Mouse (Mus musculus) erythroblast, embryonic 14.5 days (primary cell): ENCODE measurements around the gene Rin3. TPM values are rescaled to one million over a fixed set of nuclear protein-coding genes. Genes with fewer than 3 reads are reported as not detected.
A peak's percentile ranks its signal among the peaks of the same experiment; 100 is the strongest.
"Not testable (repeated sequence)": the region's sequence is repeated elsewhere in the genome, so short reads cannot be mapped to it uniquely, and the experiment has no call there.

Experiments used
- H3K27me3 ChIP-seq: 2 replicates; pipeline ENCODE4 v1.6.1; 2012; ENCODE audit warnings: inconsistent platforms; ENCODE audit not compliant: control insufficient read depth
- H3K36me3 ChIP-seq: 2 replicates; pipeline ENCODE4 v1.6.1; 2012; ENCODE audit warnings: mild to moderate bottlenecking, inconsistent platforms; ENCODE audit not compliant: control insufficient read depth
- H3K4me1 ChIP-seq: 2 replicates; pipeline ENCODE4 v1.6.1; 2012; ENCODE audit warnings: inconsistent platforms; ENCODE audit not compliant: control insufficient read depth
- H3K4me3 ChIP-seq: replicated peaks from 2 replicates; pipeline ENCODE3; 2012; ENCODE audit warnings: moderate library complexity, mild to moderate bottlenecking, inconsistent platforms
- H3K9me3 ChIP-seq: 2 replicates; pipeline ENCODE4 v1.6.1; 2012; ENCODE audit warnings: low read length, inconsistent platforms, mixed read lengths; ENCODE audit not compliant: control insufficient read depth
- GATA1 ChIP-seq: IDR thresholded peaks from 2 replicates; pipeline ENCODE4 v1.6.1; 2012; ENCODE audit warnings: low read length, inconsistent platforms, mixed read lengths
- TAL1 ChIP-seq: IDR thresholded peaks from 3 replicates; pipeline ENCODE4 v1.6.1; 2012; ENCODE audit warnings: low read length, inconsistent platforms, mixed read lengths
- polyA plus RNA-seq: library from polyadenylated mRNA; stranded (reverse); fragments of >175 nt; gene quantifications from 2 replicates; pipeline ENCODE4 v1.2.3, GENCODE M21; 2012

Rin3 gene
- polyA plus RNA-seq, 1 experiment, result 0.44 TPM

DNA sequence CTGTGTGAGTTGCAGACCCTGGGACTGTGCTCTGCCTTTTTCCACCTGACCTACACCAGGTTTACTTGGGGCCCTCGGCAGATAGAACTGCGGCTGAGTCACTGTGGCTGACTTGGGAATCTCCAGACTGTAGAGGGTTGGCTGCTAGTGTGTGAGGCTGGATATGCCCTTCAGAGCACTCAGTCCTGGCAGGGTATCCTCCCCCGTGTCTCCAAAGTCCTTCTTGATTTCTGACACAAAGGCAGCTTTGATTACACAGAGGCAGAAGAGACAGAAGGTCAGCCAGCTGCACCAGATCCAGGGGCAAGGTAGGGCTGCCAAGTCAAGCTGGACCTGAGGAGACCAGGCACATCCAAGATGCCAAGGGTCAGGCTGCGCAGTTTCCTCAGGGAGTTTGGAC lies 11.4 kb upstream of the Rin3 start:
- Histone ChIP-seq H3K36me3 (no peaks in the 10 kb centered on the region), H3K4me1 (no peaks in the 10 kb centered on the region), H3K9me3 (no peaks in the 10 kb centered on the region), H3K4me3 (no peak overlapping the region), H3K27me3 (no peaks in the 10 kb centered on the region)
- no peak for TF ChIP-seq TAL1
- TF ChIP-seq GATA1, result no peak

- Histone ChIP-seq H3K4me3 (no peak overlapping the region), H3K9me3 (0 out of 2 replicates have a peak, but pooled peaks cover 4% of the 10 kb centered on the region), H3K27me3 (no peaks in the 10 kb centered on the region), H3K4me1 (no peaks in the 10 kb centered on the region), H3K36me3 (no peaks in the 10 kb centered on the region)
- TF ChIP-seq TAL1 (no peak), GATA1 (no peak)
Observed at GRCm38 (mm10) chr12:102275833-102276443, 6.9 kb upstream of the Rin3 start.

DNA sequence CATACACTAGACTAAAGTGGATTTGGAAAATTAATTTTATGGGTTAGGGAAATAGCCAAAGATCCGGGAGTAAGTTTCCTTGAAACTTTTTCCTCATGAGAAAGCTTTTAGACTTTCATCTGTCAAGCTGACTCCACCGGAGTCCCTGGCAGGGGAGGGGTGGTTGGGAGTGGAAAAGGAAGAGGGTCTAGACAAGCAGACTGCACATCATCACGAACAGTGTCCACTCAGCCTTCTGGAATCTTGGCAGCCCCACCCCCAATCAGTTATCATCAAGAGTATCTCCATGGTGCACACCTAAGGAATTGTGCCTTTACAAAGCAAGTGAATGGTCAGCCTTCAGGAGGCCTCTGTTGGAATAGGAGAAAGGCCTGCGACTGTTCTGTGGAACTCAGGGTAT lies 2.6 kb upstream of the Rin3 start:
- H3K27me3 ChIP-seq, result peaks cover 26% of the 10 kb centered on the region
- not testable (repeated sequence) for H3K36me3 ChIP-seq, H3K9me3 ChIP-seq, H3K4me3 ChIP-seq, H3K4me1 ChIP-seq

- TF ChIP-seq GATA1, result no peak
- TF ChIP-seq TAL1, result no peak
- Histone ChIP-seq H3K27me3 (peaks cover 26% of the 10 kb centered on the region), H3K4me3 (no peak overlapping the region), H3K4me1 (no peaks in the 10 kb centered on the region), H3K9me3 (0 out of 2 replicates have a peak, but pooled peaks cover 4% of the 10 kb centered on the region), H3K36me3 (no peaks in the 10 kb centered on the region)
Observed at GRCm38 (mm10) chr12:102280867-102281503, 1.9 kb upstream of the Rin3 start.

DNA sequence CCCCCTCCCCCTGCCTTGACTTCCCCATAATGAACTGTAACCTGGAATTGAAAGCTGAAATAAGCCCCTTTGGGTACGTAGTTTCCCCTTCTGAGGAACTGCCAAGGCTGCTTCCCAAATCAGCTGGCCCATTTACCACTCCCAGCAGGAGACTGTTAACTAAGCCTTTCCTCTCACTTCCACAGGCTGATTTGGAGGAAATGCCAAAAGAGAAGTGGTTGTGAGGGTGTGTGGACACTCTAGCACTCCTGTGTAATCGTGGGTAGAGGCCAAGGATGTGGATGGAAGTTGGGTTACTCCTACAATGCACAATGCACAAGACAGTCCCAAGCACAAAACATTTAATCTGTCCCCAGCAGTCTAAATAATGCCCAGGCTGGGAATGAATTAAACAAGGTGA lies 722 bp upstream of the Rin3 start:
- Histone ChIP-seq H3K4me3 (no peak overlapping the region), H3K4me1 (no peaks in the 10 kb centered on the region), H3K36me3 (no peaks in the 10 kb centered on the region), H3K27me3 (peaks cover 26% of the 10 kb centered on the region), H3K9me3 (0 out of 2 replicates have a peak, but pooled peaks cover 4% of the 10 kb centered on the region)
- TF ChIP-seq TAL1 (no peak), GATA1 (no peak)

GRCm38 (mm10) chr12:102283483-102284266 lies 827 bp downstream of the Rin3 start:
- H3K9me3 ChIP-seq, result 0 out of 2 replicates have a peak, but pooled peaks cover 1% of the 10 kb centered on the region
- no peaks in the 10 kb centered on the region for H3K4me1 ChIP-seq
- H3K27me3 ChIP-seq, result peaks cover 26% of the 10 kb centered on the region
- peak overlapping the region; percentile 50 for H3K4me3 ChIP-seq
- TF ChIP-seq TAL1 (no peak), GATA1 (no peak)
- H3K36me3 ChIP-seq, result no peaks in the 10 kb centered on the region

DNA sequence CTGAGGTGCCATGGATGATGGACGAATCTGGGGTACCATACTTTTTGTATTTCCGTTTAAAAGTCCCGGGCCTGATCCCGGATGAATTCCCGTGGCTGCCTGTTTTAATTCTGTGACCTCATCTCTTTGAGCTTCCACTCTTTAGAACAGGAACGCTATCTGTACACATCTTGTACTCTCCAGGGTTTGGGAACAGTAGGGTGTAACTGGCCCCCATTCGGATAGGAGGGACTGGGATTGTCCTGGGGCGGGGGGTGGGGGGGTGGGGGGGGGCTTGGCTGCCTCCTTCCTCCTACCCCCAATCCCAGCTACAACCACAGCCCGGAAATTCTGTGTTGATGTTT lies 1.4 kb downstream of the Rin3 start:
- no peak for TF ChIP-seq TAL1
- TF ChIP-seq GATA1, result no peak
- Histone ChIP-seq H3K9me3 (no peaks in the 10 kb centered on the region), H3K4me3 (no peak overlapping the region), H3K4me1 (no peaks in the 10 kb centered on the region), H3K36me3 (no peaks in the 10 kb centered on the region), H3K27me3 (peaks cover 26% of the 10 kb centered on the region)

DNA sequence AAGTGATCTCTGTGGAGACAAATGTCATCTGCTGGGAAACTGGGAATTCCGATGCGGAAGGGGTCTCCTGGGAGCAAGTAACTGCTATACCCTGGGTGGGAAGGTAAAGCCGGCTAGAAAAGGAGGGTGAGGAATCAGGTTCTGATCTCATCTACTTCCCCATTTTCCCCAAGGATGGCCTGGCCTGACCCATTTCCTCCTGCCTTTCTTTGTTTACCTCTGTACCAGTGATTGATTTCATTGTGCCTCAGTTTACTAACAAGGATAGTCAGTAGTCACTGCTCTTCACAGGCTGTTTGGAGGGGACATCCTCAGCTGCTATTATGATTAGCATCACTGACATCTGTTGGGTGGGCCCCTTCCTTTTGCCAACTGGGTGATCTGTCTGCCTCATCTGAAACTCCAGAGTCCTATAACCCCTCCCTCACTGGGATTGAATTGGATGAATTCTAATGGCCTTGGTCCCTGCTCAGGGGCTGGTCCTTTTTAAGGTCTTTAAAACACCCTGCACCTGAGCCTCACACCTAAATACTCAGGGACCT lies 1.8 kb downstream of the Rin3 start:
- H3K27me3 ChIP-seq, result peaks cover 26% of the 10 kb centered on the region
- H3K4me1 ChIP-seq, result no peaks in the 10 kb centered on the region
- no peak overlapping the region for H3K4me3 ChIP-seq
- H3K36me3 ChIP-seq, result no peaks in the 10 kb centered on the region
- TF ChIP-seq TAL1 (no peak), GATA1 (no peak)
- H3K9me3 ChIP-seq, result no peaks in the 10 kb centered on the region

- no peak overlapping the region for H3K4me3 ChIP-seq
- no peaks in the 10 kb centered on the region for H3K4me1 ChIP-seq
- H3K27me3 ChIP-seq, result peaks cover 26% of the 10 kb centered on the region
- TF ChIP-seq GATA1 (no peak), TAL1 (no peak)
- H3K36me3 ChIP-seq, result no peaks in the 10 kb centered on the region
- no peaks in the 10 kb centered on the region for H3K9me3 ChIP-seq
Observed at GRCm38 (mm10) chr12:102285318-102285717, 2.5 kb downstream of the Rin3 start.
